Mouse (Mus musculus) lung, postnatal 14 days (tissue): ENCODE data around the gene Ankrd27.
A peak's percentile ranks its signal among the peaks of the same experiment; 100 is the strongest.

Experiments used
- DNase-seq: peaks from one replicate; pipeline ENCODE4 v3.0.0; 2021

Gene Ankrd27

DNA sequence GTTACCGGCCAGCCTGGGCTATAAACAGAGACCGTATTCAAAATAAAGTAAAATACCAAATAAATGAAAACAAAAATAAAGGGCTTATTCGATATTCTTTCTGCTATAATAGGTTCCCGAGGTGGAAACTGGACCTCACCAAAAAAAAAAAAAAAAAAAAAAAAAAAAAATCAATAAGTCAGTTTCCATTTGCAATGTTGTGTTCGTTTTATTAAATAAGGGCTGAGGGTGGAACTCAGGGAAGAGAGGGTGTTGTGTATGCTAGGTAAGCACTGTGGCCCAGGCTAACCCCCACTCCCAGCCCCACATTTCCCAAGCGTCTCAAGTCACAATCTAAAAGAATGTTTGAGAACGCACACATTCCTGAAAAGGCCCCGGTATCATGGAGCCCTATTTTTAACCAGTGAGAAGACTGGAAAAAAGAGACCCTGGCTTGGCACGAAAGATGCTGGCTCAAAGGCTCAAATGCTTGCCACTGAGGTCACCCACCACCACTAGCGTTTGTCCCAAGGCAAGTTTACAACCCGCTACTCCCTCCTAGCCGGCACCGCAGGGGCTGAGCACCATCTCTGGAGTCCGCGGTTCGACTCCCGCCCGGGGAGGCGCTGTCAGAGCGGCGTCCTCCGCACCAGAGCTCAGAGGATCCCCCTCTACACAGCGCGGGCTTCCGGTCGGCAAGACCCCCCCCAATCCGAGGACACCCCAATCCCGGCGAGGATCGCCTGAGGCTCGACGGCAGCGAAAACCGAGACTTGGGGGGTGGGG is 60.5 kb downstream of the Ankrd27 start:
- peak; percentile 7 for DNase-seq

DNA sequence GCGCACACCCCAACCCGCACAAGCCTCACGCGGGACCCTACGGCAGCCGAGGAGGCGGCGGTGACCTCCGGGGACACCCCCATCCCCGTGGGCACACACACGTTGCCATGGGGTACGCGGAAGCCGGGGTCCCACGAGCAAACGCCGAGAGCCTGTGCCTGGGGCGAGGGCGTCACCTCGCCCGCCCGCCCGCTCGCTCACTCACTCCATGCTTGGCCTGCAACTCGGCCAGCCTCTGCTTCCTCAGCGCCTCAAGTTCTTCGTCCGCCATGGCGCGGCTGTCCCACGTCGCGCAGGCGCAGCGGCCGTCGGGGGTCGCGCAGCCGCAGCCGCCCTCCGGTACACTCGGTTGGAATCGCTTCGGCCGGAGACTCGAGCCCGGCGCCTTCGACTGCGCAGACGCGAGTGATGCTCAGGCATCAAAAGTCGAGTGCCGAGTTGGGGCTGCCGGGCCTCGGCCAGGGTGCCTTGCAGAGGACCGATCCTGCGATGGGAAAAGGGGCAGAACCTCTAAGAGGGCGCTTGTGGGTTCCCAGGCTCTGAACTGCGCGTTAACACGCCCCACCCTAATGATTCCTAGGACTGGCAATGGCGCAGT is 61.2 kb downstream of the Ankrd27 start, which contains the start of gene Pdcd5:
Gene Pdcd5 (minus strand): TSS at position 421 of the 598 bp plus-strand sequence.
- DNase-seq: peak; percentile 99

DNA sequence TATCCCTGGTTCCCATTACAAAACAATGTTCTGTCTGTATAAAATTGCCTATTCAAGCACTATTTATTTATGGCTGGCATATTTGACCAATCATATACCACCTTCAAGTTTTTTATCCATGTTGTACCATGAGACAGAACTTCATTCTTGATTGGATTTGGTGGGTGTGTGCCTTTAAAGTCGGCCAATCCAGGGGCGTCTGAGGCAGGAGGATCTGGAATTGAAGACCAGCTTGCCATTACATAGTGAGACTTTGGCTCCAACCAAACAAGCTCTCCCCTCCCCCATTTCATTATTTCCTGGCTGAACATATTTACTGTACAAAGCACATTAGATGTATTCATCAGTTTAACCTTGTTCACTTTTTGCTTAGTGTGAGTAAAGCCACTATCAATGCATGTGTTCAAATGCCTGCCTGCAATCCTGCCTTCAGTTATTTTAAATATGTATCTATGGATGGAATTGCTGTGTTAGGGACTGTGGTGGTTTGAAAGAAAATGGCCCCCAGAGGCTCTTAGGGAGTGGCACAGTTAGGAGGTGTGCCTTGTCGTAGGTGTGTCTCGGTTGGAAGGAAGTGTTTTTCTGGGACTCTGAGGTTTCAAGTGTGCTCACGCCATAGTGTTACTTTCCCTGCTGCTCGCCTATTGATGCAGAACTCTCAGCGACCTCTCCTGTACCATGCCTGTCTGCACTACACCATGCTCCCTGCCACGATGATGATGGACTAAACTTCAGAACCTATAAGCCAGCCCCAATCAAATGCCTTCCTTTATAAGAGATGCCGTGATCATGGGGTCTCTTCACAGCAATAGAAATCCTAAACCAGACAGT is 62.4 kb downstream of the Ankrd27 start:
- no peak for DNase-seq

DNA sequence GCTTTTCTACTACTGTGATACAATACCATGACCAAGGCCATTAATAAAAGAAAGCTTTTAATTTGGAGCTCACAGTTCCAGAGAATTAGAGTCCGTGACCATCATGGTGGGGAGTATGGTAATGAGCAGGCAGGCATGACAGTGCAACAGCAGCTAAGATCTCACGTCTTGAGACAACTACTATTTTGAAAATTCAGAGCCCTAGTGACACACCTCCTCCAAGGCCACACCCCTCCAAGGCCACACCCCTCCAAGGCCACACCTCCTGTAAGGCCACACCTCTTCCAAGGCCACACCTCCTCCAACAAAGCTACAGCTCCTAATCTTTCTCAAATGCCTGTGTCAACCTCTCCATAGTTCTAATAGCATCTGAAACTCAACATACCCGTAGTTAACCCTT is 63.0 kb downstream of the Ankrd27 start:
- DNase-seq: peak; percentile 24

DNA sequence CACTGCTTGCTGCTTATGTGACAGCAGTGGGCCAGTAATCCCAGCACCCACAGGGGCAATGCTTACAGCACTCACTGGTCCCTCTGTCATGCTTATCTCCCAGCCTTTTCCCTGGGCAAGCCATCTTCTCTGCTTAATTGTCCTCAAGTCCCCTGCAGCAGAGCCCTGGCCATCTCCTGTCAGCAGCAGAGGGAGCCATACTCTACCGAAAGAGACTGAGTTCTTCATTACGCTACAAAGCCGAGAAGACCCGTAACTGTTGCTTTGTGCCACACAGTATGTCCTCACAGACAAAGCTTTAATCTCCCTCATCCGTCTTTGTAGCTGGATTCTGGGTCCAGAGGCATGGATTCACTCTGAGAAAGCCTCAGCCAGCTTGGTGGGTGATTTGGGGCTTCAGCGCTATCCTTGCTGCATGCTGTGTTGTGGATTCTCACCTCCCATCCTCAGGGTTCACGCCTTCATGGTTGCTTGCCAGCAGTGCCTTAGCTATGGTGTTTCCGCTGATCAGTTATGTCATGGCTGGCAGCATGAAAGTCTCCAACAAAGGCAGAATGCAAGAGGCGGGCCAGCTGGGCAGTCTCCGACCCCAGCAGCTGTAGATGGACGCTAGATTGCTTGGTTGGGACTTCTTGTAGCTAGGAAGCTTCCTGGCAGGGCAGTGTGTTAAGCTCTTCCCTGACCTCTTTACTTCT is 64.8 kb downstream of the Ankrd27 start:
- peak; percentile 6 for DNase-seq

DNA sequence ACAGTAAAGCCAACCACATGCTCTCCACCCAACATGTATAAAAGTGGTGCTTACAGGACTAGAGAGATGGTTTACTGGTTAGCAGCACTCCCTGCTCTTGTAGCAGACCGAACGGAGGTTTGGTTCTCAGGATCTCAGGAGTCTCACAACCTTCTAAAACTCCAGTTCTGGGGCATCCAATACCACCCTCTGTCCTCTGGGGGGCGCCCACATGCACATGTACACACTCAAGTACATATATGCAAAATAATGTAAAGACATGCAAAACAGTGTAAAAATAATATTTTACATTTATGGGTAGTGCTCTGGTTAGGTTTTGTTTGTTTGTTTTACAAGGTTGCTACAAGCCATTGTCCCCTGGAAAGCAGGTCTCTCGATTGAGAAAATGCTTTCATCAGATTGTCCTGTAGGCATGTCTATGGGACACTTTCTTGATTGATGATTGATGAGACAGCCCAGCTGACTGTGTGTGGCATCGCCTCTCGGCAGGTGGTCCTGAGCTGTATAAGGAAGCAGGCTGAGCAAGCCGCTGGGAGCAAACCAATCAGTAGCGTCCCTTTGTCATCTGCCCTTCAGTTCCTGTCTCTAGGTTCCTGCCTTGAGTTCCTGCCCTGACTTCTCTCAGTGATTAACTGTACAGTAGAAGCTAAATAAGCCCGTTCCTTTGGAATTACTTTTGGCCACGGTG is 65.7 kb downstream of the Ankrd27 start:
- no peak for DNase-seq

DNA sequence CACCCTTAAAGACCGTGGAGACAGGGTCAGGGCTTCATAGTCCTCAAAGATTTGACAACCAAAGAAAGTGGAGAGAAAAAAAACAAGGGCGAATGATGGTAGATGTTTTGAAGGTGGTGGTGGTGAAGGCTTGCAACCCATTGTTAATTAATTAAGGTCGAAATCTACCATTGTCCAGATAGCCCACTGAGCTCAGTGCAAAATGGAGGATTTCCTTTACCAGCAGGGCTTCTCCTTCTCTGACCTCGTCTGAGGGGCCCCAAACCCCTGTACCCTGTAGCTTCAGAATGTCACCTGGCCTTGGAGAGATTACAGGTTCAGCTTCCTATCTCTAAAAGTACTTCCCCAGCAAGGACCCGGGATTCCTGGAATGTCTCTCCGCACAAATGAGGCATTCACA is 71.8 kb downstream of the Ankrd27 start:
- DNase-seq: no peak

DNA sequence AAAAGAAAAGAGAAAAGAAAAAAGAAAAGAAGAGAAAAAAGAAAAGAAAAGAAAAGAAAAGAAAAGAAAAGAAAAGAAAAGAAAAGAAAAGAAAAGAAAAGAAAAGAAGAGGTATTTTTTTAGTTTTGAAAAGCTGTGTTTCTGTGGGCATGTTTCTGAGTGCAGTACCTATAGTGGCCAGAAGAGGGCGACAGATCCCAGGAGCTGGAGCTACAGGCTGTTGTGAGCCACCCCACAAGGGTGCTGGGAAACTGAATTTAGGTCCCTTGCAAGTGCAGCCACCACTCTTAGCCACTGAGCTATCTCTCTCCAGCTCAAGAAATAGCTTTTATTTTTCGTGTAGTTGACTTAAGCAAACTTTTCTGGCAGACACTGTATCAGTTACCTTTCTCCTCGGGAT is 73.1 kb downstream of the Ankrd27 start:
- peak; percentile 52 for DNase-seq

DNA sequence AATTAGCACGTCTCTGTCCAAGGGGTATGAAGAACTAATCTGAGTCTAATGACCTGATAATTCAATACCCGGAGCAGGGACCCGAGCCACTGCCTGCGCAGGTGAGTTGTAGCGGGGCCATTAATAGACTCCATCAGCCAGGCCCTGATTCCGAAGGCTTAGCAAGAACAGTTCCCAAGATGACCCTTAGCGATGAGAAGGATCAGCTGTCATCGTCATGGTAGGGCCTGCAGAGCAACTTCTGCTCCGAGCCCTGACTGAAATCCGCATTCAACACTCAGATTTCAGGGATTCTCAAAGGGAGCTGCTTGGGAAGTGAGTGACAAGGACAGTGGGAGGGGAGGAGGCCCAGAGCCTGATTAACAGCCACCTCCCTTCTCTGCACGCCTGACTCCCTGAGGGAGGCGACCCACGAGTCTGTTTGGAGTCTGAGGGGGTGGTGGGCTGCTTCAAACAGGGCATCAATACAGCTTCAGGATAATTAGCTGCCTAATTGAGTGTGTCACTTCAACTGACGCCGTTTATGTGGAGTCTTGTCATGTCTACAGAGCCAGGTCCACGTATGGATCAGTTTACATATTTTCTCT is 77.8 kb downstream of the Ankrd27 start:
- DNase-seq: no peak

DNA sequence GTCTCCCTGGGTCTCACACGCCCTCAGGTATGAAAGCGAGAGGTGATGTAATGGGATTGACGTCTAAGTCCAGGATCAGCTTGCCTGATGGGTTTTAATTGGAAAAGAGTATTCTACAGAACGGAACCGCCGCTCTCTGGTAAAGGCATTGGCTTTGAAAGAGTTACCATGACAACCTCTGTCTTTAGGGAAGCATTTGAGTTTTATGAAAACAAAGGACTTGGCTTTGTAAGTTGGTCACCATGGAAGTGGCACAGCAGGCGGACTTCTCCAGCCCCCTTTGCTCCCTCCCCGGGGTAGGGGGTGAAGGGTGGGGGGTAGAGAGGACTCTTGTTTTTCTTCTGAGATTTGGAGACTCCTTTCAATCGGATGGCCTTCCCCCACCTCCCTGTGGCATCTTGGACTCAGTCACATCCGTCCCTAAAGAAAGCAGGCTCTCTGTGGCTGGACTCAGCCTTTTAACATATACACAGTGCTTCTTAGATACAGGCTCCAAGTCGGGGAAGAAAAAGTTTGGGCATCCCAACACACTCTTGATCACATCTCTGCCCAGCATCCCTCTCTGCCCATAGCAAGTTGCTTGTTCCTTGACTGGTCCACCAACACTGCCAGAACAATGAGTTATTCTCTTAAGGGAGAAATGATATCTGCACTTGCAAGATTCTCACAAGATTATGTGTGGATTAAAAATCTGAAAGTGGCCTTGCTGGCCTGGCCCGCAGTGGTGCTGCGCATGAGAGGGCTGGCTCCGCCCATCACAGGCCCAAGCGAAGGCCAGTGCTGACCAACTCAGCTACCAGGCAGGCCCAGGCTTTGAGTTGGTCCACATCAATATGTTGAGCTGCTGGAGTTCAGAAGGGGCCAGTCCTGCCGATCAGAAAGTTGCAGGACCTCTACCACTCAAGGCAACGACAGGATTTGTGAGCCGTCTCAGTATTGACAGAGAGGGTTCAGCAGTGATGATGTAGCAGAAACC is 82.3 kb downstream of the Ankrd27 start:
- DNase-seq: no peak

DNA sequence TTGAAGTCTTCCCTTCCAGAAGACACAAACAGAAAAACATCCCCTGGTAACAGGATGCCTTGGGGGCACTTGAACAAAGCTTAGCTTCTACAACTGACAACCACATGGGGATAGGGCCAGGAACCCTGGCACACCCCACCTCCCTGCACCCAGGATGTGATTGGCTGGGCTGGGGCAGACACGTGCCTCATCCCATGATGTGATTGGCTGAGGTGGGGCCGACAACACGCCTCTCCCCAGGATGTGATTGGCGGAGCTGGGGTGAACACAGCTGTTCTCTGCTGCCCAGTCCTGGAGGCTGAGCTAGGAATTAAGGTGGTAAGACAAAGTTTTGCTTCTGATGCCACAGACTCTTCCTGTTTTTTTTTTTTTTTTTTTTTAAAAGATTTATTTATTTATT is 92.9 kb downstream of the Ankrd27 start:
- DNase-seq: no peak

DNA sequence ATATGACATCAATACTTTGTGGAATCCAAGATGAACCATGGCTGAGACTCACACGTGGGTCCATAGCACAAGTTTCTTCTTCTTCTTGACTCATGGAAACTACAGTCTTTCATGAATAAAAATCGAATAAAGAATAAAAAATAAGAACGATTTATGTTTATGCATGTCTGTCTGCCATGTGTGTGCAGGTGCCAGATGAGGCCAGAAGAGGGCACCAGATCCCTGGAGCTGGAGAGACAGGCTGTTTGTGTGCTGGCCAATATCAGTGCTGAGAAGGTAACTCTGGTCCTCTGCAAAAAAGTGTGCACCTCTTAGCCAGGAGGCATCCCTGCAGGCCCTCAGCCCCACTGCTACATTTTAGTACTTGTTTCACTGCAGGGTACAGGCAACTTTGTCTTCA is 95.5 kb downstream of the Ankrd27 start:
- no peak for DNase-seq

DNA sequence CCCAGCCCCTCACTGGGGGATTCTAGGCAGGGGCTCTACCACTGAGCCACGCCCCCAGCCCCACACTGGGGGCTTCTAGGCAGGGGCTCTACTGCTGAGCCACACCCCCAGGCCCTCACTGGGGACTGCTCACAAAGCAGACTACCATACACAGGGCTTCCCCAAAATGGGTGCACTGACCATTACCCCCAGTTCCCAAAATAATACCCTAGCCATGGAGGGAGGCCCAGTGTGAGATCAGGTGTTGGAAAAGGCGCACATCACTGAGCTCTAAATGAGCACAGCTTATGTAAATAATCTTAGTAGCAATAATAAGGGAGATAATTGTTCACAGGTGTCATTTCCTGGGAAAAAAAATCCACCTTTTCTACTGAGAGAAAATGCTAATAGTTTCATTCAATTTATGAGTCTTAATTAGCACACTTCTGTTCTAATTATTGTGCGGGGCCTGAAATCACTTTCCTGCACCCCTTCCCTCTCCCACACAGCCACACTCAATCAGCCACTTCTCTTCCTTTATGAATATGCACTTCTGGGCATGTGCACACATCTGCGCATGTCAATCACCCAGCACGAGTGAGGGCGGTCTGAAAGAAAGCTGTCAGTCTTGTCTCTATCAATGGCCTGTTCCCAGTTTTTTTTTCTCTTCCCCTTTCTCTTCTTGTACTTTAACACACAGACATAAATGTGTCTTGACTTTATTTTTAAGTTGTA is 97.5 kb downstream of the Ankrd27 start:
- DNase-seq: no peak

DNA sequence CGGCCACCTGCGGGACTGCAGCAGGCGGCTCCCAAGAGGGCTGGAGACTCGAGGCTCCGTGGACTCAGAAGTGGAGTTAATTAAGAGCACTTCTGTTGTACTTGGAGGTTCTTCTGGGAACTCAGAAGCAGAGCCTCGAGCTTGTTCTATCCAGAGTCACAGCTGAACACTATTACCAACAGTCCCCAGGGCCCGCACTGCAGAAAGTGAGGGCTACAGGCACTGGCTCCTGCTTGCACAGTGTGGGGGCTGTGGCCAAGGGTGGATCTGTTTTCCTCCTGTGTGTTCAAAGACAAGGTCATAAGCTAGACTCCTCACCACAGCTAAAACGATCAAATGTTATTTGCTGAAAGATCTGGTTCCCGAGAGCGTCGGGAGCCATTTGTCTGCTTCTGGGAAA is 100.2 kb downstream of the Ankrd27 start:
- peak; percentile 7 for DNase-seq

DNA sequence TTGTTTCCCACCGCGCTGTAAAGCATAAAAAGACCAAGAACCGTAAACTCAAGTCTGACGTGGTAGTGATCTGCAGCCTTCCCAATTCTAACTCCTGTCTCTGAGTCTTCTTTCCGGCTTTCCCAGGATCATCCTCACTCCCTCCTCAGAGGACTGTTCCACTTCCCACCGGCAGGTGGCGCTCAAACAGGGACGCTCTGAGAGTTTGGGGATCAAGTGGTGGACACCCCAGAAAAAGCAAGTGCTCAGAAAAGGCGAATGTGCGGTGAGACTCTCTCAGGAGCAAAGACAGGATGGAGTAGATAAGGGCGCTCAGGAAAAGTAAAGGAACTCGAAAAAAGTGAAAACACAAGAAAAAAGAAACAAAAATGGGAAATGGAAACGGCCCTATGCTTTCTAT is 100.7 kb downstream of the Ankrd27 start:
- DNase-seq: peak; percentile 71

DNA sequence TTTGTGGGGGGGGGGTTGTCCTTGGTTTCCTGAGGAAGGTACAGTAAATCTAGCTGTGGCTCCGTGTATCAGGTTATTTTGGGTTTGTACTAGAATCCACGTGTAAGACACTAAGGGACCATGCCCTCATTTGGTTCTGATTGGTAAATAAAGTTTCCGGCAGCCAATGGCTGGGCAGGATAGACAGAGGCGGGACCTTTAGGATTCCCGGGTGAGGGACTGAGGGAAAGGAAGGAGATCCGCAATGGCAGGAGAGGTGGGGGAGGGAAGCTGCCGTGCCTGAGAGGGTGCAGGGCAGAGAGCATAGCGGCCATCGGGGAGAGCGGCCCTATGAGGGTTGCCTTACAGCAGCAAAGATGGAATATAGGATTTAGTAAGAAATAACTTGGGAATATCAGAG is 101.2 kb downstream of the Ankrd27 start:
- DNase-seq: peak; percentile 12

DNA sequence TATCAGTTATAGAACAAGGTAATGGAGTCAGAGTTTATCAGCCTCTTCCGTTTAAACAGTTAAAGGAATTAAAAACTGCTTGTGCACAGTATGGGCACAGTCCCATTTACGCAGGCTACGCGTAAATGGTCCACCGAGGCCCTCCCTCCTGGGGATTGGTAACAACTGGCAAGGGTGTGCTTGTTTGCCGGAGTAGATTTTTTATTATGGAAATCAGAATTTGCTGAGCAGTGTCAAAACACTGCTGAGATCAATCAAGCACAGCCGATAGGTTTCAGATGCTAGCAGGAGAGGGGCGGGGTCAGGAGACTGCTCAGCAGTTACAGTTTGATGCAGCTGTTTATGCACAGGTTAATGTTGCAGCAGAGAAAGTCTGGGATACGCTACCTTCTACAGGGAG is 102.2 kb downstream of the Ankrd27 start:
- no peak for DNase-seq
